Mouse (Mus musculus) C2C12 (cell line): ENCODE results near the gene Sppl2a.

Experiments used
- CEBPB ChIP-seq: IDR thresholded peaks from one replicate; pipeline ENCODE4 v1.6.1; 2011; ENCODE audit warnings: low read depth, mild to moderate bottlenecking, control low read depth, moderate library complexity
- CTCF ChIP-seq: IDR thresholded peaks from one replicate; pipeline ENCODE4 v1.5.1; 2011; ENCODE audit not compliant: control insufficient read depth, insufficient read depth, insufficient read length
- FOSL1 ChIP-seq: IDR thresholded peaks from one replicate; pipeline ENCODE4 v1.8.0; 2011; ENCODE audit warnings: mild to moderate bottlenecking, low read length; ENCODE audit not compliant: poor library complexity, insufficient read depth, severe bottlenecking
- MAX ChIP-seq: IDR thresholded peaks from one replicate; pipeline ENCODE4 v1.6.1; 2011; ENCODE audit warnings: mild to moderate bottlenecking, control low read depth
- MYOD1 ChIP-seq: IDR thresholded peaks from one replicate; pipeline ENCODE4 v1.6.1; 2011; ENCODE audit warnings: low read depth; ENCODE audit not compliant: control insufficient read depth, insufficient read length
- USF1 ChIP-seq: IDR thresholded peaks from one replicate; pipeline ENCODE4 v1.6.1; 2011; ENCODE audit warnings: low read depth, mild to moderate bottlenecking, control low read depth, moderate library complexity

- TF ChIP-seq CTCF (no peak), CEBPB (no peak), MAX (no peak), FOSL1 (no peak), USF1 (no peak), MYOD1 (no peak)
Measured at GRCm38 (mm10) chr2:126874809-126875515, 58.1 kb downstream of the Sppl2a start.
